Mouse (Mus musculus) limb, embryonic 15.5 days (tissue): ENCODE data around the gene Shc2. TPM values are rescaled to one million over a fixed set of nuclear protein-coding genes. Genes with fewer than 3 reads are reported as not detected.

ENCODE experiments used
- ATAC-seq: fragments of 200-750 bp; cut with Nextera tagmentation; 2 replicates; pipeline ENCODE4 v1.8.0; 2017; ENCODE audit warnings: low read depth, moderate TSS enrichment; ENCODE audit not compliant: insufficient number of reproducible peaks, low FRiP score, low TSS enrichment
- H3K27ac ChIP-seq: fragments of 300-500 bp; sonication (generic); 2 replicates; pipeline ENCODE4 v1.5.1; 2015; ENCODE audit warnings: moderate library complexity, mild to moderate bottlenecking, inconsistent platforms
- H3K27me3 ChIP-seq: fragments of 300-500 bp; sonication (generic); 2 replicates; pipeline ENCODE4 v1.6.1; 2015; ENCODE audit warnings: inconsistent platforms
- H3K36me3 ChIP-seq: fragments of 300-500 bp; sonication (generic); 2 replicates; pipeline ENCODE4 v1.6.1; 2015; ENCODE audit warnings: inconsistent platforms
- H3K4me1 ChIP-seq: fragments of 300-500 bp; sonication (generic); 2 replicates; pipeline ENCODE4 v1.6.1; 2015; ENCODE audit warnings: inconsistent platforms
- H3K4me2 ChIP-seq: fragments of 300-500 bp; sonication (generic); 2 replicates; pipeline ENCODE4 v1.6.1; 2015; ENCODE audit warnings: mild to moderate bottlenecking, inconsistent platforms
- H3K4me3 ChIP-seq: fragments of 300-500 bp; sonication (generic); 2 replicates; pipeline ENCODE4 v1.5.1; 2015; ENCODE audit warnings: mild to moderate bottlenecking, inconsistent platforms
- H3K9ac ChIP-seq: fragments of 300-500 bp; sonication (generic); 2 replicates; pipeline ENCODE4 v1.6.1; 2015; ENCODE audit warnings: inconsistent platforms
- H3K9me3 ChIP-seq: fragments of 300-500 bp; sonication (generic); 2 replicates; pipeline ENCODE4 v1.6.1; 2016; ENCODE audit warnings: inconsistent platforms
- WGBS: fragments of 180-500 bp; shearing (Covaris S2); methylation state at CpG from one replicate; pipeline ENCODE4 v1.1.7; 2015; 5-methylcytosine and 5-hydroxymethylcytosine counted together
- polyA plus RNA-seq: library from polyadenylated mRNA; unstranded; fragments of >200 nt; fragmentation: Nextera tagmentation; extraction: Ambion mirVana; gene quantifications from 2 replicates; pipeline ENCODE4 v1.2.1, GENCODE M21; 2015

The Shc2 gene
- polyA plus RNA-seq, 1 experiment from 2014 or later, result 10.1 TPM

DNA sequence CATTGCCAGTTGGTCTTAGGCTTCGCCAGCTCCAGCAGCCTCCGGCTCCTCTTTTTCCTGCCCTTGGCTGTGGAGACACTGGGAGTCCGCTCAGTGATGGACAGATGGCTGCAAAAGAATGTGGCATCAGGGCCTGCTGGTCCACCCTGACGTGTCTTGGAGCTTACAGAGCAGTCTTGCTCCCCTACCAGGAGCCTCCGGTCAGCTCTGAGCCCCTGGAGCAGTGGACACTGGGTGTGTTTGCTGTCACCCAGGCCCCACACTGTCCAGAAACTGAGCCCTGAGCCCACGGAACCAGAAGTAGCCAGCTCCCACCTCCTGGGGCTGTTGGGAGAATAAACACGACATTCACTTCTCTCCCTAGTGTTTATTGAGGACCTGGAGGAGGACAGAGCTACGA, 51.5 kb downstream of the Shc2 start:
- no peaks in the 10 kb centered on the region for H3K27me3 ChIP-seq
- 75% methylated on average over 8 of the region's 8 CpGs for WGBS
- no peaks in the 10 kb centered on the region for H3K4me1 ChIP-seq
- no peaks in the 10 kb centered on the region for H3K9me3 ChIP-seq
- H3K36me3 ChIP-seq, result no peaks in the 10 kb centered on the region
- peak; percentile 36; the same call in 1 of the 2 replicates for ATAC-seq
- H3K27ac ChIP-seq, result no peak overlapping the region
- H3K4me3 ChIP-seq, result no peak overlapping the region
- no peak overlapping the region for H3K4me2 ChIP-seq
- no peak overlapping the region for H3K9ac ChIP-seq

DNA sequence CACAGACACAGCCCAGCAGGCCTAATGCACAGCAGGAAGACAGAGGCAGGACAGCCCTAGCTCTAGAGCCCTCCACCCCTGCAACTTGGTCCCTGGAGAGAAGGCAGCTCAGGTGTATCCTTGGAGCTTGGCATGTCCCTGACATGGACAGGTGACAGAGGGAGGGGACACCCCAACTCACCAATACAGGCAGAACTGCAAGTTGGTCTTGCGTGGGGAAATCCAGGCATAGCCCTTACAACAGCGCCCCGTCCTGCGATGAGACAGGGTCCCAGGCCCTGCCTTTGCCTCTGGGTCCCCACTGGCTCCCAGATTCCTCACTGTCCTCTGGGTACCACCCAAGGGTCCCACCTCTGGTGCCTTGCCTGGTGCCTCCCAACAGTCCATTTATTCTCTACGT, 52.0 kb downstream of the Shc2 start:
- Histone ChIP-seq H3K27ac (no peak overlapping the region), H3K4me1 (no peaks in the 10 kb centered on the region), H3K9me3 (no peaks in the 10 kb centered on the region), H3K36me3 (no peaks in the 10 kb centered on the region), H3K27me3 (no peaks in the 10 kb centered on the region), H3K4me3 (no peak overlapping the region), H3K9ac (no peak overlapping the region), H3K4me2 (no peak overlapping the region)
- WGBS, result 88% methylated on average over 5 of the region's 5 CpGs
- 0 out of 2 replicates have a peak, but pooled peaks have one; percentile 10 for ATAC-seq

DNA sequence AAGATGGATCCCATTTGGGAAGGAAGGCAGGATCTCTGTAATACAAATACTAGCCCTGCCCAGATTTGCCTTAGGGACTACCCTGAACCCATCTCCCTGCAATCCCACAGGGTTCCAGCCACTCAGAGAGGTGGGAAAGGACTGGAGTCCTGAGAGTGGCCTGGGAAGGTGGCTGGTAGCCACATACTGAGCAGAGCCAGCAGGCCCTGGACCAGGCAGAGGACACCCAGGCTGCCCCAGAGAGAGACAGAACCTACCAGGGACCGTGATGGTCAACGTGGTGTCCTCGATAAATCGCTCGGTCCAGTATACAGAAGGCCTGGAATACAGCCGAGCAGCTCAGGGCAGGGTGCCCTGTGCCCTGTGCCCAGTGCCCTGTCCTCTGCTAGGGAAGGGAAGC, 52.6 kb downstream of the Shc2 start:
- Histone ChIP-seq H3K27ac (no peak overlapping the region), H3K4me3 (no peak overlapping the region), H3K4me1 (no peaks in the 10 kb centered on the region), H3K27me3 (no peaks in the 10 kb centered on the region), H3K36me3 (no peaks in the 10 kb centered on the region), H3K4me2 (no peak overlapping the region), H3K9me3 (no peaks in the 10 kb centered on the region), H3K9ac (no peak overlapping the region)
- ATAC-seq, result 0 out of 2 replicates have a peak, but pooled peaks have one; percentile 27
- 92% methylated on average over 6 of the region's 6 CpGs for WGBS

DNA sequence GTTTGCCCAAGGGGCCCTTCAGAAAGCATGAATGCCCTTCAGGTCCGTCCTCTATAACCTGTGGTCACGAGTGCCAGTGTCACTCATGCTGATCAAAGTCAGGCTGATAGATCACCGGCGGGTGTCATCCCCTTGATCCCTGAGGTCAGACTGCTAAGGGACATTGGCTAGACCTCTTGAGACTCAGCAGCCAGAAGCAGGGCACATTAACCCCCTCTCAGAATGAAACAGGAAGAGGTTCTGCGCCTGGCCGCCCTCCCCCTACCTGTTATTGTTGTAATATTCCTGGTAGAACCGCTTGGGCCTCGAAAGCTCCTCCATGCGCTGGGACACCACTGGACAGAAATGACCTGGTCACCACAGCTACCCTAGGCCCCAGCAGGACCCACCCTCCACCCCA, 53.3 kb downstream of the Shc2 start:
- 82% methylated on average over 9 of the region's 9 CpGs for WGBS
- H3K9me3 ChIP-seq, result no peaks in the 10 kb centered on the region

DNA sequence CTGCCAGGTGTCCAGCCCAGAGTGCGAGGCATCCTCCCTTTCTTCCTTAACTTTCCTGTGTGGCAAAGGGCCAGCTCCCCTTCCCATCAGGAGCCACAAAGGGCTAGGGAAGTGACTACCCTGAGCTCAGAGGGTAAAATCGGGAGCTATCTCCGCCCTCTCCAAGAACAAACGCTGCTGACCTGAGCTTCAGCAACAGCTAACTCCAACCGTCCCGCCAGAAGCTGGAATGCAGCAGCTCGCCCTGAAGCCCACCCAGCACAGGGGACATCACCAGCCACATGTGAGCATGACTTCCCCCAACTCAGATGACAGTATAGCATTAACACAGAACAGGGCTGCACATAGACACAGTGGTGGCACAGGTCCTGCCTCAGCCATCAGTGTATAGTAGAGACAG, 53.7 kb downstream of the Shc2 start:
- no peak overlapping the region for H3K4me2 ChIP-seq
- WGBS, result 54% methylated on average over 7 of the region's 7 CpGs
- H3K27me3 ChIP-seq, result no peaks in the 10 kb centered on the region

More for the DNA sequence above, 53.3 kb downstream of the Shc2 start:
- Histone ChIP-seq H3K27ac (no peak overlapping the region), H3K4me1 (no peaks in the 10 kb centered on the region), H3K4me3 (no peak overlapping the region), H3K36me3 (no peaks in the 10 kb centered on the region), H3K4me2 (no peak overlapping the region), H3K27me3 (no peaks in the 10 kb centered on the region), H3K9ac (no peak overlapping the region)
- ATAC-seq, result no peak

DNA sequence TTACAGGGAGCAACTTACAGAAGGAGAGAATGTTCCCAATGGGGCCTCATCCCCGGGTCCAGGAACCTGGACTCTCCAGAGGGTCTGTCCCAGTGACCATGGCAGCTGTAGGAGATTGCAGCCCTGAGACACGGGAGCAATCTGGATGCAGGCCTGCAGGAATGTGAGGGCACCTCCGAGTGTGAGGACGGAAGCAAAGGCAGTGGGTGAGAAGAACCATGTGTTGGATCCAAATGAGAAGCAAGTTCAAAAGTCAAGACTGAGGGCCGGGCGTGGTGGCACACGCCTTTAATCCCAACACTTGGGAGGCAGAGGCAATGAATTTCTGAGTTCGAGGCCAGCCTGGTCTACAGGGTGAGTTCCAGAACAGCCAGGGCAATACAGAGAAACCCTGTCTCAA, 56.2 kb downstream of the Shc2 start:
- Histone ChIP-seq H3K36me3 (no peaks in the 10 kb centered on the region), H3K9me3 (no peaks in the 10 kb centered on the region), H3K27me3 (peaks cover 9% of the 10 kb centered on the region; the same call in 1 of the 2 replicates), H3K4me1 (no peaks in the 10 kb centered on the region), H3K4me3 (no peak overlapping the region), H3K4me2 (no peak overlapping the region), H3K27ac (no peak overlapping the region), H3K9ac (no peak overlapping the region)
- WGBS, result 82% methylated on average over 8 of the region's 8 CpGs
- ATAC-seq, result no peak

More for the DNA sequence above, 53.7 kb downstream of the Shc2 start:
- no peaks in the 10 kb centered on the region for H3K36me3 ChIP-seq
- ATAC-seq, result no peak
- H3K4me3 ChIP-seq, result no peak overlapping the region
- H3K9ac ChIP-seq, result no peak overlapping the region
- H3K9me3 ChIP-seq, result no peaks in the 10 kb centered on the region
- no peaks in the 10 kb centered on the region for H3K4me1 ChIP-seq
- no peak overlapping the region for H3K27ac ChIP-seq

DNA sequence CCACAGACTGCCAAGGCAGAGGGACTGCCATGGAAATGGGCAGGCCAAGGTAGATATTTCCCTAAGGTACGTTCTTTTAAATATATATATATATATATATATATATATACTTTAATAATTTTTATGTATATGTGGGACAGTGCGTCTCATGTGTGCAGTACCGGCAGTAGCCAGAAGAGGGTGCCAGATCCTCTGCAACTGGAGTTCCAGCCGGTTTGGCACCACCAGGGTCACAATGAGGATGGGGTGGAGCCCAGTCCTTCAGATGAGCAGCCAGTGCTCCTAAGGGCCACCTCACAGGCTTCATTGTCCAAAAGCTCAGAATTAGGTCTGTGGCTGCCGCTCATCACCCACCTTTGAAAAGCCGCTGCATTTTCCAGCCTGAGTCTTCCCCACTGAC, 56.9 kb downstream of the Shc2 start:
- Histone ChIP-seq H3K27ac (no peak overlapping the region), H3K36me3 (no peaks in the 10 kb centered on the region), H3K4me2 (no peak overlapping the region), H3K4me1 (no peaks in the 10 kb centered on the region), H3K4me3 (no peak overlapping the region), H3K9ac (no peak overlapping the region), H3K9me3 (no peaks in the 10 kb centered on the region), H3K27me3 (peaks cover 9% of the 10 kb centered on the region; the same call in 1 of the 2 replicates)
- no peak for ATAC-seq
- 42% methylated on average over 6 of the region's 6 CpGs for WGBS

DNA sequence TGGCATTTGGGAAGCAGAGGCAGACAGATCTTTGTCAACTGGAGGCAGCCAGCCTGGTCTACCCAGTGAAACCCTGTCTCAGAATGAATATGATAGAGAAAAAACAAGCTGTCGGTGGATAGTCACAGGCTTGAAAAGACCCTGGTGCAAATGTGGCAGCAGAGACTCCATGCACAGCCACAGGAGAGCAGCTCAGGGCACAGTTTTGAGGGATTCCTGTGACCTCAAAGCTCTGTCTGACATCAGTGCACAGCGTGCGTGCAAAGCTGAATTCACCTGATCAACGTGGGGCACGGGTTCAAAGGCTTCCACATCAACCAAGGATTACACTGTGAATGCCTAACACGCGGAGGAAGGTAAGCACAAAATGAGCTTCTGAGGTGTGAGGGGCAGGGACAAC, 57.4 kb downstream of the Shc2 start:
- Histone ChIP-seq H3K4me1 (no peaks in the 10 kb centered on the region), H3K36me3 (no peaks in the 10 kb centered on the region), H3K4me3 (no peak overlapping the region), H3K27ac (no peak overlapping the region), H3K27me3 (peaks cover 9% of the 10 kb centered on the region; the same call in 1 of the 2 replicates), H3K9ac (no peak overlapping the region), H3K9me3 (no peaks in the 10 kb centered on the region), H3K4me2 (no peak overlapping the region)
- ATAC-seq, result no peak
- 70% methylated on average over 7 of the region's 7 CpGs for WGBS

DNA sequence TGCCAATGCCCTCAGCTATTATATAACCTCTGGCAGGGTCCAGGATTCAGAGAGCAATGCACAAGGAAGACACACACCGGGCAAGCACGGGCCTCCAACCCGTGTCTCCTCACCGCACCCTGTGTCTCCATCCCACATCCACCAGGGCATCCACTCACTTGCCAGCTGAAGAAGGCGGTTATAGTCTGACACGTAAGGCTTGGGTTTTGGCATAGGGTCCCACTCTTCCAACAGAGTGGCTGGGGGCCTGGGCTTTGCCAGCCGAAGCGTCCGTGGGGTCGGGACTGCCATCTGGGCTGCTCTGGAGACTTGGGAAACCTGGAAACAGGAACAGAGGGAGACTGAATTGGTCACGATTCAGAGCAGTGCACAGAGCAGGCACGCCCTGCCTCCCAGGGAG, 57.9 kb downstream of the Shc2 start:
- WGBS, result 76% methylated on average over 12 of the region's 12 CpGs

DNA sequence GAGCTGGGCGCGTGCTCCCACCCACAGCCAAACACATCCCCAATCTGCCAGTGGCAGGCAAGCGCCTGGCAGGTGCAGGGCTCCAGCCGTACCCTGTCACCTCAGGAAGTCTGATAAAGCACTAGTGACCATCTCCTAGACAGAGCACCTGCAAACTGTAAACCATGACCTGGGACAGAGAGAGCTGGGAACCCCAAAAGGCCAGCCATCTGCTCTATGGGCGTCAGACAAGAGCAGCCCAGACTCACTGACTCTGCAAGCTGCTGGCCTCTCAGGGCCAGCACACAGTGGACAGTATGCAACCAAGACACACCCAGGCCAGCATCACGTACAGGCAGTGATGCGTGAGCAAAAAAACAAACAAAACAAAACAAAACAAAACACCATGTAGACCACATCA, 58.8 kb downstream of the Shc2 start:
- H3K4me2 ChIP-seq, result no peak overlapping the region
- H3K4me1 ChIP-seq, result no peaks in the 10 kb centered on the region
- no peaks in the 10 kb centered on the region for H3K36me3 ChIP-seq
- no peak overlapping the region for H3K27ac ChIP-seq
- H3K9me3 ChIP-seq, result no peaks in the 10 kb centered on the region
- H3K27me3 ChIP-seq, result peaks cover 9% of the 10 kb centered on the region; the same call in 1 of the 2 replicates
- no peak for ATAC-seq
- H3K4me3 ChIP-seq, result no peak overlapping the region
- WGBS, result 72% methylated on average over 7 of the region's 7 CpGs
- H3K9ac ChIP-seq, result no peak overlapping the region

More for the DNA sequence above, 57.9 kb downstream of the Shc2 start:
- ATAC-seq, result no peak
- H3K4me2 ChIP-seq, result no peak overlapping the region
- peaks cover 9% of the 10 kb centered on the region; the same call in 1 of the 2 replicates for H3K27me3 ChIP-seq
- no peaks in the 10 kb centered on the region for H3K4me1 ChIP-seq
- no peak overlapping the region for H3K9ac ChIP-seq
- H3K9me3 ChIP-seq, result no peaks in the 10 kb centered on the region
- no peak overlapping the region for H3K27ac ChIP-seq
- no peak overlapping the region for H3K4me3 ChIP-seq
- no peaks in the 10 kb centered on the region for H3K36me3 ChIP-seq

DNA sequence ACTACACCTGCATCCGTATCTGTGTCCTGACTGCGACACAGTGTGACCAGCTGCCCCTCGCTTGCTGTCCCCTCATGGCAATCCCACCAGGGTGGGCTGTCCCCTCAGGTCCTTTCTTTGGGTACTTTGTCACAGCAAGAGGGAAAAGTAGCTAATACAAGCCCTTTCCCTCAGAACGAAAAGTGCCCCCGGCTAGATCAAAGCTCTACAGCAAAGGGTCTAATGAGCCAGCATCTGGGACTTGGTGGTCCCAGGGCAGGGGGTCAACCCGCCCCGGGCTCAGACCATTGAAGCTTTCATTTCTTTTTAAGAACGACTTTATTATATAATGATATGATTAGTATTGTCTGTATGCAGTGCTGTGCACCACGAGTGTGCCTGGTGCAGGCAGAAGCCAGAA, 59.4 kb downstream of the Shc2 start:
- Histone ChIP-seq H3K27ac (no peak overlapping the region), H3K27me3 (peaks cover 9% of the 10 kb centered on the region; the same call in 1 of the 2 replicates), H3K9me3 (no peaks in the 10 kb centered on the region), H3K36me3 (no peaks in the 10 kb centered on the region), H3K9ac (no peak overlapping the region), H3K4me1 (no peaks in the 10 kb centered on the region), H3K4me3 (no peak overlapping the region), H3K4me2 (no peak overlapping the region)
- WGBS, result 49% methylated on average over 9 of the region's 9 CpGs
- no peak for ATAC-seq

DNA sequence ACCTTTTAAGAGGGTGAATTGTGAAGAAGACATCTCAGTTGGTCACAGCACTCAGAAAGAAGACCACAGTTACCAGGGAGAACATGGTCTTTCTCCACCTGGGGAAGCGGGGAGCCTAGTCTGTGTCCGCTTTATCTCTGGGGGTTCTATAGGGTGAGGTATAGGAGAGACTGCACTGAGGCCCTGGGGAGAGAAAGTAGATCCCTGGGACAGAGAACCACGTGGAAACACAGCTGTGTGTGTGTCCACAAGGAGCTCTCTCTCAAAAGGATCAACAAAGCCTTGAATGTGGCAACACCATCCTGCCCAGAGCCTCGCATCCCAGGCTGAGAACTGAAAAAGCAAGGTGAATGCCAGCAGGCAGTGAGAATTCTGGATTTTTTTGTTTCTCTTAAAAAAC, 60.3 kb downstream of the Shc2 start:
- Histone ChIP-seq H3K36me3 (no peaks in the 10 kb centered on the region), H3K27me3 (peaks cover 9% of the 10 kb centered on the region; the same call in 1 of the 2 replicates), H3K4me3 (no peak overlapping the region), H3K9me3 (no peaks in the 10 kb centered on the region), H3K27ac (no peak overlapping the region), H3K4me2 (no peak overlapping the region), H3K4me1 (no peaks in the 10 kb centered on the region), H3K9ac (no peak overlapping the region)
- 78% methylated on average over 4 of the region's 4 CpGs for WGBS
- ATAC-seq, result no peak

DNA sequence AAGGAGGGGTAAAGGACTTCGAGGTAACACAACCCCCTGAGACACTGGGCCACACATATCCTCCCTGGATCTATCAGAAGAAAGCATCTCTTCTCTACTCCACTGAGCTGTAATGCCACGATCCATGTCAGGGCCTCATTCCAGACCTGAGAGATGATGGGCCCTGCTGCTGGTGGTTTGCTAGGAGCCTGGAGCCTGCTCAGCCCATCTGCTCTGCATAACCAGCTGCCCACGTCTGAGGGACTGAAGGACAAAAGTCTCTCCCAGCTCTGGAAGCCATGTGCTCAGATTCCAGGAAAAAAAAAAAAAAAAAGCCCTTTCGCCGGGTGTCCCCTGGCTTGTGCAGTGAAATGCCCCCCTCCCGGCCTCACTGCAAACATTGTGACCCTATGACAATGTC, 62.0 kb downstream of the Shc2 start:
- H3K9me3 ChIP-seq, result no peaks in the 10 kb centered on the region
- H3K36me3 ChIP-seq, result no peaks in the 10 kb centered on the region
- H3K27me3 ChIP-seq, result peaks cover 9% of the 10 kb centered on the region; the same call in 1 of the 2 replicates
- no peak overlapping the region for H3K9ac ChIP-seq
- 76% methylated on average over 6 of the region's 6 CpGs for WGBS
- no peak overlapping the region for H3K4me2 ChIP-seq
- H3K27ac ChIP-seq, result no peak overlapping the region
- H3K4me1 ChIP-seq, result no peaks in the 10 kb centered on the region
- no peak for ATAC-seq
- no peak overlapping the region for H3K4me3 ChIP-seq
